Mouse (Mus musculus) C2C12 (cell line): ENCODE results near the gene 4930451I11Rik.

Experiments used
- CEBPB ChIP-seq: IDR thresholded peaks from one replicate; pipeline ENCODE4 v1.6.1; 2011; ENCODE audit warnings: low read depth, mild to moderate bottlenecking, control low read depth, moderate library complexity
- CTCF ChIP-seq: IDR thresholded peaks from one replicate; pipeline ENCODE4 v1.5.1; 2011; ENCODE audit not compliant: control insufficient read depth, insufficient read depth, insufficient read length
- MAX ChIP-seq: IDR thresholded peaks from one replicate; pipeline ENCODE4 v1.6.1; 2011; ENCODE audit warnings: mild to moderate bottlenecking, control low read depth
- MYOD1 ChIP-seq: IDR thresholded peaks from one replicate; pipeline ENCODE4 v1.6.1; 2011; ENCODE audit warnings: low read depth; ENCODE audit not compliant: control insufficient read depth, insufficient read length
- MYOG ChIP-seq: IDR thresholded peaks from one replicate; pipeline ENCODE4 v1.6.1; 2011; ENCODE audit not compliant: control insufficient read depth, insufficient read length; ENCODE audit errors: extremely low read depth
- USF1 ChIP-seq: IDR thresholded peaks from one replicate; pipeline ENCODE4 v1.6.1; 2011; ENCODE audit warnings: low read depth, mild to moderate bottlenecking, control low read depth, moderate library complexity

GRCm38 (mm10) chr7:126881040-126881439 is 49.6 kb upstream of the 4930451I11Rik start:
- TF ChIP-seq CTCF (no peak), MAX (no peak), CEBPB (no peak), USF1 (no peak), MYOG (no peak), MYOD1 (no peak)
